8 mouse cellular contexts compared by ENCODE assay signal in the genomic region with DNA sequence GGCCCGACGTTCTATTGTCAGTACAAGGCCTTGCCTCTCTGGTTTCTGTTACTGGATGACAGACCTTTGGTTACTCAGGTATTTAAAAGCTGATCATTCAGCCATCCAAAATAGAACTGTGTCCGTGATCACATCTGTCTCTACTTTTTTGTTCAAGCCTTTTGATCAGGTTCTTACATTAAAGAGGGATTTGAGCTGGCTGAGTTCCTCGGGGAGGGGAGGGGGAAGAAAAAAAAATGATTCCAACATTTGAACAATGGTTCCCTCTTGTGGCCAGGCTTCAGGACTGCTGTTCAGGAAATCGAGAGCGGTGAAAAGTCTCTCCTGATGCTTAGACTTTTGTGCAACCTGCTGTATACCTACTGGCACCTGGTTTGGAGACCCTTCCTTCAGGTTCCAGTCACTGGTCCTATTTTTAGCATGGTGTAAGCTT.
DNase-seq lines count a peak whose midpoint lies in the region; ATAC-seq and TF ChIP-seq lines count a peak whose summit lies in the region.
"Had no signal": no experiment of that assay in that cellular context is flagged by ENCODE, and none has a peak within 500 bp of the region (broad histone marks: within the 10 kb centered on the region; RNA-seq: fewer than 3 reads in every experiment).

No protein-coding gene starts in this region.

- no peak overlapping the region for H3K4me3 ChIP-seq in E14TG2a.4 (replicated peaks; ENCODE audit: low read length)
- H3K4me3 ChIP-seq: heart, embryonic 15.5 days had no signal

- no peaks in the 10 kb centered on the region for H3K4me1 ChIP-seq in E14TG2a.4 (replicated peaks; ENCODE audit: low read depth, low read length)
- H3K4me1 ChIP-seq: heart, embryonic 15.5 days had no signal

- H3K27me3 ChIP-seq in E14TG2a.4 (ENCODE audit: insufficient read depth, low read length): no peaks in the 10 kb centered on the region
- H3K27me3 ChIP-seq: heart, embryonic 15.5 days had no signal

- H3K9me3 ChIP-seq in E14TG2a.4 (ENCODE audit: low read length): no peaks in the 10 kb centered on the region
- H3K9me3 ChIP-seq: heart, embryonic 15.5 days had no signal

- peak; percentile 38 for TF ChIP-seq CTCF in E14TG2a.4 (conservative IDR thresholded peaks at IDR 0.05; ENCODE audit: low read length)

- ATAC-seq in hematopoietic stem cell, adult 5-6 weeks (replicated peaks in 1 of 2; ENCODE audit: insufficient read depth in 1 of 2, low FRiP score in 2 of 2, low TSS enrichment in 1 of 2, low read depth in 1 of 2, poor library complexity in 2 of 2, severe bottlenecking in 2 of 2): peak; percentile 39 to 46; a peak in 2 of 4 replicates

- no peaks in the 10 kb centered on the region for H3K36me3 ChIP-seq in E14TG2a.4 (ENCODE audit: insufficient read depth, low read length)
- H3K36me3 ChIP-seq: heart, embryonic 15.5 days had no signal

- DNase-seq in B cell, adult 2 months: peak; percentile 34 to 46
- peak; percentile 36 to 64 for DNase-seq in cerebellum, postnatal 25 days
- DNase-seq in left cerebral cortex, adult 18-20 months (ENCODE audit: low spot score in 2 of 2): peak; percentile 59 to 63
- DNase-seq in neural tube, embryonic 10.5 days (ENCODE audit: extremely low spot score, low spot score): peak; percentile 26
- DNase-seq in thymus, postnatal 4 days: peak; percentile 78

Comparison
In these comparisons a context has a peak if more than half of its experiments do, and no peak if none do; other contexts are left out.
1. DNase-seq: peak in every context shown above with its lines; median percentile 78 in thymus, postnatal 4 days; 61 in left cerebral cortex, adult 18-20 months; 50 in cerebellum, postnatal 25 days; 40 in B cell, adult 2 months; 26 in neural tube, embryonic 10.5 days.